Mouse (Mus musculus): Measurements from ENCODE around the gene Klhl26. TPM values are rescaled to one million over a fixed set of nuclear protein-coding genes. Genes with fewer than 3 reads are reported as not detected.
A peak's percentile ranks its signal among the peaks of the same experiment; 100 is the strongest.

Klhl26 gene
- polyA plus RNA-seq (2014; fragmentation: Nextera tagmentation; extraction: Ambion mirVana): 19.5 and 21.2 TPM in 2 replicates

DNA sequence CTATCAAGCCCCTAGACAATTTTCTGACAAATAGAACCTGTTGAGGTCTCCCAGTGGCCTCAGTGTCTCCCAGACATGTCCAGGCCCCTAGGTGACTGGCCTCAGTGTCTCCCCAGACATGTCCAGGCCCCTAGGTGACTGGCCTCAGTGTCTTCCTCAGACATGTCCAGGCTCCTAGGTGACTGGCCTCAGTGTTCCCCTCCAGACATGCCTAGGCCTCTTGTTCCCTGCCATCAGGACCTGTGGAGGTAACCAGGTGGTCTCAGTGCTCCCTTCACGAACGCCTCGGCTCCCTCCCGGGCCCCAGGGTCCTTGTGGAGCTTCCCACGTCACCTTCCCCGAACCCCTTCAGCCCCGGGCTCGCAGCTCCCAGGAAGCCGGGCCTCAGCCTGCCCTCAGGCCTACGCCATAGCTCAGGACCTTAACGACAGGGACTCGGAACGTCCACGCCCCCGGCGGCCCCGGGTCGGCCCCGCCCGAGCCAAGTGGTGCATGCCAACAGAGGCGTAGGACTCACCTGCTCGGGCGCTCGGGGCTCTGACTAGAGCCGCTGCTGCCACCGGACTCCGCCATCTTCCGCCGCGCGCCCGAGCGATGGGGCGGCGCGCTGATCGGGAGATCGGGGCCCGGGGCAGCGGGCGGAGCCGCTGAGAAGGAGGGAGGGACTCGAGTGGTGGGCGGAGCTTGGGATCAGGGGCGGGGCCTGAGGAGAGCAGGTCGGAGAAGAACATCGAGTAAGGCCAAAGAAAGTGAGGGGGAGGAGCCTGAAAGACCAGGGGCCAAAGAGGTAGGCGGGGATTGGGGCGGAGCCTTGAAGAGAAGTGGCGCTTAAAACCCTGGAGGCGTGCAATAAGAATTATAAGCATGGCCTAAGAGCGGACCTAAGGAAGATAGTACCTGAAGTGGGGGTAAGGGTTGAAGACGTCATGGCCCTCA is at the start of gene Klhl26:
Gene Klhl26 (minus strand): TSS at position 636 of the 936 bp plus-strand sequence.
- DNase-seq (ENCODE audit: low spot score): peak; percentile 98
- peak within 1 kb of the TSS; percentile 67 for H3K4me3 ChIP-seq (ENCODE audit: low read depth, low read length)
- H3K27me3 ChIP-seq (replicated peaks; ENCODE audit: control insufficient read depth, insufficient read depth, low read length): peaks cover 15% of the 10 kb centered on the region; the same call in 1 of the 2 replicates
- peaks cover 10% of the 10 kb centered on the region for H3K4me1 ChIP-seq (replicated peaks; ENCODE audit: control insufficient read depth, insufficient read depth, low read length)
- H3K36me3 ChIP-seq (ENCODE audit: control insufficient read depth, insufficient read depth, low read length): no peaks in the 10 kb centered on the region
- H3K9ac ChIP-seq (ENCODE audit: low read length): peak within 1 kb of the TSS; percentile 85
- no peaks in the 10 kb centered on the region for H3K9me3 ChIP-seq (ENCODE audit: control insufficient read depth, low read length)
- peak; percentile 91 for ATAC-seq (replicated peaks; ENCODE audit: low FRiP score, low TSS enrichment, low read depth)
- under 1% methylated on average over 53 of the region's 53 CpGs for WGBS
- peak within 1 kb of the TSS; percentile 51 for H3K27ac ChIP-seq (ENCODE audit: low read depth)
- H3K4me2 ChIP-seq (ENCODE audit: low read length): peak within 1 kb of the TSS; percentile 90

DNA sequence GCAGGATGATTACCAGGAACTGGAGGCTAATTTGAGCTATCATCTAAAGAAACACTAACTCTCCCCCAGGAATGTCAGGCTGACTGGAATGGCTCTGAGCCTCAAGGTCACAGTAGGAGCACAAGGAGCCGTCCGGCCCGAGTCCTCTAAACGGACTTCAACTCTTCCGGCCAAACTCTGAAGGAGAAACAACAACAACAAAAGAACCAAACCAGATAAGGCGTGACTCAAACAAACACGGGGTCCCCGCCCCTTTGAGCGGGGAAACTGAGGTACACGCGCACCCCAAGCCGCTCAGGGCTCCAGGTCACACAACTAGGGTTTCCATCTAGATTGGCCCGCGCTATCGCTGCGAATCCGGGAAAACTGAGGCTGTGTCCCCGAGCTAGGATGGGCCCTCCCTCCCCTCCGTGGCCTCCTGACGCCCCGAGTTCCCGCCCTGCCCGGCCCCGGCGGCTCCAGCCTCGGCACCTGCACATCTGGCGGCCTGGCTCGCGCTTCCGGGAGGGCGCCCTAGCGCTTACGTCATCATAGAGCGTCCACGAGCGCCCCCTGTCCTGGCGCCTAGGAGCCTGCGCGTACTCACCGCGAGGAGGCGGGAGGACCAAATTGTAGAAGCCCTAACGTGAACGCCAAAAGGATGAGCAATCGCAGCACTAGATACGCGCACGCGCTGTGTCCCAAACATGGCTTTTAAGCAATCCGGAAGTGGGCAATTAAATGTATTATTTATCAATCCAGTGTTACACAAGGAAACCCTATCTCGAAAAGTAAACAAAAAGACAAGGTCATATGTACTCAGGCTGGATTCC is 46.0 kb upstream of the Klhl26 start:
- H3K36me3 ChIP-seq (ENCODE audit: control insufficient read depth, insufficient read depth, low read length): peaks cover 19% of the 10 kb centered on the region
- peak overlapping the region; percentile 89 for H3K27ac ChIP-seq (ENCODE audit: low read depth)
- ATAC-seq (replicated peaks; ENCODE audit: low FRiP score, low TSS enrichment, low read depth) (peak; percentile 79), DNase-seq (ENCODE audit: low spot score) (peak; percentile 96)
- H3K9me3 ChIP-seq (ENCODE audit: control insufficient read depth, low read length): no peaks in the 10 kb centered on the region
- peaks cover 12% of the 10 kb centered on the region for H3K4me1 ChIP-seq (replicated peaks; ENCODE audit: control insufficient read depth, insufficient read depth, low read length)
- H3K4me2 ChIP-seq (ENCODE audit: low read length): peak overlapping the region; percentile 79
- peak overlapping the region; percentile 76 for H3K4me3 ChIP-seq (ENCODE audit: low read depth, low read length)
- H3K27me3 ChIP-seq (replicated peaks; ENCODE audit: control insufficient read depth, insufficient read depth, low read length): no peaks in the 10 kb centered on the region
- peak overlapping the region; percentile 70 for H3K9ac ChIP-seq (ENCODE audit: low read length)
- WGBS: under 1% methylated on average over 51 of the region's 51 CpGs

DNA sequence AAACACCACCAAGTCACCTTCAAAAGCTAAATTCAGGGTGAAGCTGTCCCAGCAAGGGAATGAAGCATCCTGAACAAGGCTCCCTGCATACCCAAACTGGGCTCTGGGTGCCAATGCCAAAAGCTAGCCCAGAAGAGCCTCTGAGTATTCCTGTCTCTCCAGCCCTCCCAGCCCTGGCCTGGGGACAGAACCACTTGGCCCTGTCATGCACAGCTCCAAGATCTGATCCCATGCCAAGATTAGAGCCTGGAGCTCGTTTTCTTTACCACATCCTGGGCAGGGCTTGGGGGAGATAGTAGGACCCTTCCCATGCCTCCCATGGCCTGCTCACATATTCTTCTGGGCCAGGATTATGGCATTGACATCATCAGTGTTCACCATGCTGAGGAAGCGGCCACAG is 42.8 kb upstream of the Klhl26 start:
- ATAC-seq (replicated peaks; ENCODE audit: low FRiP score, low TSS enrichment, low read depth) (no peak), DNase-seq (ENCODE audit: low spot score) (no peak)
- 66% methylated on average over 2 of the region's 2 CpGs for WGBS
- Histone ChIP-seq H3K4me2 (ENCODE audit: low read length) (no peak overlapping the region), H3K27me3 (replicated peaks; ENCODE audit: control insufficient read depth, insufficient read depth, low read length) (no peaks in the 10 kb centered on the region), H3K27ac (ENCODE audit: low read depth) (no peak overlapping the region), H3K9me3 (ENCODE audit: control insufficient read depth, low read length) (no peaks in the 10 kb centered on the region), H3K36me3 (ENCODE audit: control insufficient read depth, insufficient read depth, low read length) (peaks cover 38% of the 10 kb centered on the region), H3K9ac (ENCODE audit: low read length) (no peak overlapping the region), H3K4me1 (replicated peaks; ENCODE audit: control insufficient read depth, insufficient read depth, low read length) (peaks cover 5% of the 10 kb centered on the region), H3K4me3 (ENCODE audit: low read depth, low read length) (no peak overlapping the region)

DNA sequence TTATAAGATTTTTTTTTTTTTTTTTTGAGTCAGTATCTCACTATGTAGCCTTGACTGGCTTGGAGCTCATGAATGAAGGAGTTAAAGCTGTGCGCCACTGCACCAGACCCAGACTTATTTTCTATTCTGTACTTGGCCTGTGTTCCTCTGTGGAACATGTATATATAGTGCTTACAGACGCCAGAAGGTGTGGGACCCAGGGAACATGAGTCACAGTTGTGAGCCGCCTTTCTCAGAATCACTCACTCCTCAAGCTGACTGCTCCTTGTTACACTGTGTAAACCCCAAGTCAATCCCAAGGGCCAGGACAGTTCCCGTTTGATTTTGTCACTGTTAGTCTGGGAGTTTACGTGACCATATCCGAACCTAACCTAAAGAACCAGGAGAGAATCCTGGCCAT is 42.3 kb upstream of the Klhl26 start:
- no peak for ATAC-seq (replicated peaks; ENCODE audit: low FRiP score, low TSS enrichment, low read depth)
- Histone ChIP-seq H3K27me3 (replicated peaks; ENCODE audit: control insufficient read depth, insufficient read depth, low read length) (no peaks in the 10 kb centered on the region), H3K27ac (ENCODE audit: low read depth) (no peak overlapping the region), H3K36me3 (ENCODE audit: control insufficient read depth, insufficient read depth, low read length) (peaks cover 38% of the 10 kb centered on the region), H3K9me3 (ENCODE audit: control insufficient read depth, low read length) (no peaks in the 10 kb centered on the region), H3K9ac (ENCODE audit: low read length) (no peak overlapping the region), H3K4me3 (ENCODE audit: low read depth, low read length) (no peak overlapping the region), H3K4me1 (replicated peaks; ENCODE audit: control insufficient read depth, insufficient read depth, low read length) (peaks cover 5% of the 10 kb centered on the region), H3K4me2 (ENCODE audit: low read length) (no peak overlapping the region)
- no peak for DNase-seq (ENCODE audit: low spot score)
- 92% methylated on average over 6 of the region's 6 CpGs for WGBS

DNA sequence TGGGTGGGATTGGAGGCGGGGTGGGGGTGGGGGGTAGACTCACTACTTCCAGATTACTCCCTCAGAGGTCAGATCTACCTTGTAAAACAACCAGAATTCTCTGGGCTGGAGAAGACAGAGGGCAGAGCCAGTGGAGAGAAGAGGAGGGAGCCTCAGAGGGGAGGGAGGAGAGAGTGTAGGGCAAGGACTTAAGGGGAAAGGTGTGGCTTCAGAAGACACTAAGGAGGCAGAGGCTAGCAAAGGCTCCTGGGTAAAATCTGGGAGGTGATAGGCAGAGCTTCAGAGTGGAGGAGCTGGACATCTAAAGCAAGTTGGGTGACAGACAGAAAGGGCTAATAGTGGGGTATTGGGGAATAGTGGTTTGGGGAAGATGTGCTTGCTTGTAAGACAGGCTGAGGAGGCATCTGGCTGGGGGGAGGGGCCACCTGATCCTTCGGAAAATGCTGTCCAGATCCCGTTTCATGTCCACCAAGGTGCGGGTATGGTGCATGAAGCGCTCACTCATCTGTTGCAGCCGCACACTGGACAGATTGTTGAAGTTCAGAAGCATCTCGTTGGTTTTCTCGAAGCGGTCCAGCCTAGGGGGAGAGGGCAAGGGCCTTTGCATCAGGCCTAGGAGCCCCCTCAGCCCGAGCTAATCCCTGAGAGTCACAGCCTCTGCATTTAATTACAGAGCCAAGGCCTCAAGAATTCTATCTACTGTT is 41.3 kb upstream of the Klhl26 start:
- 71% methylated on average over 10 of the region's 10 CpGs for WGBS

DNA sequence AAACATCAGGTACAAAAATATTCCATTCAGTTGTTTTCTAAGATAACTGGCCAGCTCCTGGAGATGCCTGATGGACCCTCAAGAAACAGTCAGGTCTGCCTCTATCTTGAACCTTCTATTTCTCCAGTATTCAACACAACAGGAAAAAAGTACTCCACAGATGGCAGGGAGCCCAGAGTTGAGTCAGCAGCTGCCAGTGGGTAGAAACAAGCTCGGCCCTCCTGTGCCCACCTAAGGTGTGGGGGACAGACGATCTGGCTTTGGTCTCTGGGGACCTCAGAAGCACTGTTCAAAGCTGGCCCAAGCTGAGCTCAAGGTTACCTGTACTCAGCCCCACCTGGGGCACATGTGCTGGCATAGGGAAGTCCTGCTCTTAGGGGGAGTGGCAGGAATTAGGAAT is 36.7 kb upstream of the Klhl26 start:
- DNase-seq (ENCODE audit: low spot score): no peak
- Histone ChIP-seq H3K4me2 (ENCODE audit: low read length) (no peak overlapping the region), H3K36me3 (ENCODE audit: control insufficient read depth, insufficient read depth, low read length) (peaks cover 39% of the 10 kb centered on the region), H3K9me3 (ENCODE audit: control insufficient read depth, low read length) (no peaks in the 10 kb centered on the region), H3K4me3 (ENCODE audit: low read depth, low read length) (no peak overlapping the region), H3K27me3 (replicated peaks; ENCODE audit: control insufficient read depth, insufficient read depth, low read length) (no peaks in the 10 kb centered on the region), H3K9ac (ENCODE audit: low read length) (no peak overlapping the region), H3K27ac (ENCODE audit: low read depth) (no peak overlapping the region), H3K4me1 (replicated peaks; ENCODE audit: control insufficient read depth, insufficient read depth, low read length) (peaks cover 8% of the 10 kb centered on the region)
- ATAC-seq (replicated peaks; ENCODE audit: low FRiP score, low TSS enrichment, low read depth): no peak
- 49% methylated on average over 2 of the region's 2 CpGs for WGBS

More for the DNA sequence above, 41.3 kb upstream of the Klhl26 start:
- no peak overlapping the region for H3K4me3 ChIP-seq (ENCODE audit: low read depth, low read length)
- peaks cover 5% of the 10 kb centered on the region; the same call in 1 of the 2 replicates for H3K4me1 ChIP-seq (replicated peaks; ENCODE audit: control insufficient read depth, insufficient read depth, low read length)
- no peak overlapping the region for H3K4me2 ChIP-seq (ENCODE audit: low read length)
- DNase-seq (ENCODE audit: low spot score): no peak
- H3K36me3 ChIP-seq (ENCODE audit: control insufficient read depth, insufficient read depth, low read length): peaks cover 42% of the 10 kb centered on the region
- no peak for ATAC-seq (replicated peaks; ENCODE audit: low FRiP score, low TSS enrichment, low read depth)
- no peaks in the 10 kb centered on the region for H3K9me3 ChIP-seq (ENCODE audit: control insufficient read depth, low read length)
- H3K27me3 ChIP-seq (replicated peaks; ENCODE audit: control insufficient read depth, insufficient read depth, low read length): no peaks in the 10 kb centered on the region
- H3K9ac ChIP-seq (ENCODE audit: low read length): no peak overlapping the region
- no peak overlapping the region for H3K27ac ChIP-seq (ENCODE audit: low read depth)

DNA sequence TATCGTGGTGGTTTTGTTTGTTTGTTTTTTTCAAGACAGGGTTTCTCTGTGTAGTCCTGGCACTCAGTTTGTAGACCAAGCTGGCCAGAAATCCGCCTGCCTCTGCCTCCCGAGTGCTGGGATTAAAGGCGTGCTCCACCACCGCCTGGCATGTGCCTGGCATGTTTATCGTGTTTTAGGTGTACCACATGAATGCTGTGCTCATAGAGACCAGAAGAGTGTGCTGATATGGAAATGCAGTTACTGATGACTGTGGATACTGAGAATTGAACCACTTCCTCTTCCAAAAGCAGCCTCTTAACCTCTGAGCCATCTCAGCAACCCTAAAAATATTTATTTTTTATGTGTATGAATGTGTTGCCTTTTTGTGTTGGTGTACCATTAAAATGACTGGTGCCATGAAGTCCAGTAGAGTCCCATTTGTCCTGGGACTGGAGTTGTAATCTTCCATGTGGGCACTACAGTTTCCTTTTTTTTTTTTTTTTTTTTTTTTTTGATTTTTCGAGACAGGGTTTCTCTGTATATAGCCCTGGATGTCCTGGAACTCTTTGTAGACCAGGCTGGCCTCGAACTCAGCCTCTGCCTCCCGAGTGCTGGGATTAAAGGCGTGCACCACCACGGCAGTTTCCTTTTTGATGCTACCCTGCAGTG is 35.6 kb upstream of the Klhl26 start:
- Histone ChIP-seq H3K4me2 (ENCODE audit: low read length) (no peak overlapping the region), H3K9ac (ENCODE audit: low read length) (no peak overlapping the region), H3K36me3 (ENCODE audit: control insufficient read depth, insufficient read depth, low read length) (peaks cover 42% of the 10 kb centered on the region), H3K27me3 (replicated peaks; ENCODE audit: control insufficient read depth, insufficient read depth, low read length) (no peaks in the 10 kb centered on the region), H3K4me1 (replicated peaks; ENCODE audit: control insufficient read depth, insufficient read depth, low read length) (peaks cover 8% of the 10 kb centered on the region), H3K4me3 (ENCODE audit: low read depth, low read length) (no peak overlapping the region), H3K9me3 (ENCODE audit: control insufficient read depth, low read length) (no peaks in the 10 kb centered on the region), H3K27ac (ENCODE audit: low read depth) (no peak overlapping the region)
- no peak for ATAC-seq (replicated peaks; ENCODE audit: low FRiP score, low TSS enrichment, low read depth)
- DNase-seq (ENCODE audit: low spot score): no peak
- WGBS: 93% methylated on average over 11 of the region's 11 CpGs

DNA sequence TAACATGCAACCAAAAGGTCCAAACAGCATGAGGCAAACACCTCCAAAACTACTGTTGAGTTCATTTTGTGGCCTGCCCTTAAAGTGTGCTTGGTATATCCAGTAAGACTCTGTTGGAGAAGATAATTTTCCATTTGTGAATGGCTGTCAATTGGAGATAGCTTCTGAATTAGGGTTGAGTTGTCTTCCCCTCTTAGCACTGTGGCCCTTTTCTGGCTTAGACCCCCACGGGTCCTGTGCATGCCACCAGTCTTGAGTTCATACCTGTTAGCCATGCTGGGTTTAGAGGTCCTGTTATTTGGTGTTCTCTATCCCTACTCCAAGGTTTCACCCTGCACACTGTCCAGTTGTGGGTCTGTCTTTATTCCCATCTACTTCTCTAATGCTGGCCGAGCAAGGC is 35.0 kb upstream of the Klhl26 start:
- peaks cover 48% of the 10 kb centered on the region for H3K36me3 ChIP-seq (ENCODE audit: control insufficient read depth, insufficient read depth, low read length)
- no peaks in the 10 kb centered on the region for H3K9me3 ChIP-seq (ENCODE audit: control insufficient read depth, low read length)
- no peak overlapping the region for H3K27ac ChIP-seq (ENCODE audit: low read depth)
- H3K27me3 ChIP-seq (replicated peaks; ENCODE audit: control insufficient read depth, insufficient read depth, low read length): no peaks in the 10 kb centered on the region
- H3K9ac ChIP-seq (ENCODE audit: low read length): no peak overlapping the region
- H3K4me2 ChIP-seq (ENCODE audit: low read length): no peak overlapping the region
- 97% methylated on average over 2 of the region's 2 CpGs for WGBS
- H3K4me1 ChIP-seq (replicated peaks; ENCODE audit: control insufficient read depth, insufficient read depth, low read length): peaks cover 8% of the 10 kb centered on the region
- no peak for ATAC-seq (replicated peaks; ENCODE audit: low FRiP score, low TSS enrichment, low read depth)
- H3K4me3 ChIP-seq (ENCODE audit: low read depth, low read length): no peak overlapping the region
- DNase-seq (ENCODE audit: low spot score): no peak

All from intestine, embryonic 14.5 days (tissue).